Mouse (Mus musculus) hindbrain, postnatal 0 days (tissue): Measurements from ENCODE around the gene Tmem175. TPM values are rescaled to one million over a fixed set of nuclear protein-coding genes. Genes with fewer than 3 reads are reported as not detected.
A peak's percentile ranks its signal among the peaks of the same experiment; 100 is the strongest.

Experiments
- ATAC-seq: fragments of 200-750 bp; cut with Nextera tagmentation; 2 replicates; pipeline ENCODE4 v1.8.0; 2017; ENCODE audit warnings: mild to moderate bottlenecking, moderate TSS enrichment, moderate library complexity
- DNase-seq: peaks from one replicate; pipeline ENCODE4 v3.0.0-alpha.2; 2015; ENCODE audit warnings: low spot score
- H3K27ac ChIP-seq: fragments of 300-500 bp; sonication (generic); 2 replicates; pipeline ENCODE4 v1.5.1; 2014; ENCODE audit warnings: mild to moderate bottlenecking
- H3K27me3 ChIP-seq: fragments of 300-500 bp; sonication (generic); 2 replicates; pipeline ENCODE4 v1.6.1; 2014; ENCODE audit warnings: low read length, mixed read lengths; ENCODE audit not compliant: insufficient read depth
- H3K36me3 ChIP-seq: fragments of 300-500 bp; sonication (generic); 2 replicates; pipeline ENCODE4 v1.6.1; 2014; ENCODE audit warnings: low read length, mixed read lengths; ENCODE audit not compliant: insufficient read depth
- H3K4me1 ChIP-seq: fragments of 300-500 bp; sonication (generic); 2 replicates; pipeline ENCODE4 v1.6.1; 2014; ENCODE audit warnings: antibody characterized with exemption, low read length, mixed read lengths; ENCODE audit not compliant: insufficient read depth
- H3K4me2 ChIP-seq: fragments of 300-500 bp; sonication (generic); 2 replicates; pipeline ENCODE4 v1.6.1; 2014; ENCODE audit warnings: low read depth, mild to moderate bottlenecking, low read length, moderate library complexity, mixed read lengths
- H3K4me3 ChIP-seq: fragments of 300-500 bp; sonication (generic); 2 replicates; pipeline ENCODE4 v1.5.1; 2014; ENCODE audit warnings: low read length
- H3K9ac ChIP-seq: fragments of 300-500 bp; sonication (generic); replicated peaks from 2 replicates; pipeline ENCODE4 v1.6.1; 2014; ENCODE audit warnings: mild to moderate bottlenecking, low read length, moderate library complexity, mixed read lengths
- H3K9me3 ChIP-seq: fragments of 300-500 bp; sonication (generic); 2 replicates; pipeline ENCODE4 v1.6.1; 2016; ENCODE audit warnings: low read length, mixed read lengths
- CTCF ChIP-seq: IDR thresholded peaks from 2 replicates; pipeline ENCODE4 v1.5.1; 2016; ENCODE audit warnings: antibody characterized with exemption, control low read depth, low read depth
- WGBS: fragments of 180-500 bp; shearing (Covaris S2); extraction: QIAGEN DNeasy Blood & Tissue Kit; methylation state at CpG from one replicate; pipeline ENCODE4 v1.1.7; 2014; 5-methylcytosine and 5-hydroxymethylcytosine counted together
- polyA plus RNA-seq: library from polyadenylated mRNA; unstranded; fragments of >200 nt; fragmentation: Nextera tagmentation; extraction: Ambion mirVana; gene quantifications from 2 replicates; pipeline ENCODE4 v1.2.1, GENCODE M21; 2015
- total RNA-seq: library from RNA; depleted of rRNA; stranded (reverse); fragments of >200 nt; gene quantifications from 2 replicates; pipeline ENCODE4 v1.2.3, GENCODE M21; 2014

Tmem175 gene
- total and polyA plus RNA-seq, 2 experiments from 2014 or later, result 38.7 to 43.6 TPM

GRCm38 (mm10) chr5:108689091-108689490, 59.5 kb downstream of the Tmem175 start:
- no peak overlapping the region for H3K9ac ChIP-seq
- no peaks in the 10 kb centered on the region for H3K36me3 ChIP-seq
- H3K27me3 ChIP-seq, result peaks cover 3% of the 10 kb centered on the region; the same call in 1 of the 2 replicates
- no peaks in the 10 kb centered on the region for H3K9me3 ChIP-seq
- DNase-seq (peak; percentile 65), ATAC-seq (no peak)
- WGBS, result 57% methylated on average over 5 of the region's 5 CpGs
- no peak overlapping the region for H3K4me2 ChIP-seq
- H3K4me3 ChIP-seq, result no peak overlapping the region
- no peak for TF ChIP-seq CTCF
- no peak overlapping the region for H3K27ac ChIP-seq
- H3K4me1 ChIP-seq, result no peaks in the 10 kb centered on the region

- ATAC-seq (no peak), DNase-seq (no peak)
- WGBS, result 73% methylated on average over 4 of the region's 4 CpGs
- H3K27me3 ChIP-seq, result peaks cover 3% of the 10 kb centered on the region; the same call in 1 of the 2 replicates
- no peak overlapping the region for H3K27ac ChIP-seq
- H3K4me2 ChIP-seq, result no peak overlapping the region
- peak; percentile 27 for TF ChIP-seq CTCF
- H3K9me3 ChIP-seq, result no peaks in the 10 kb centered on the region
- H3K4me3 ChIP-seq, result no peak overlapping the region
- no peaks in the 10 kb centered on the region for H3K36me3 ChIP-seq
- H3K9ac ChIP-seq, result no peak overlapping the region
- H3K4me1 ChIP-seq, result peaks cover 3% of the 10 kb centered on the region; the same call in 1 of the 2 replicates
Measured at GRCm38 (mm10) chr5:108691152-108691551, 61.6 kb downstream of the Tmem175 start.

- ATAC-seq, result no peak
- TF ChIP-seq CTCF, result peak; percentile 51
- Histone ChIP-seq H3K27me3 (peaks cover 3% of the 10 kb centered on the region; the same call in 1 of the 2 replicates), H3K9ac (0 out of 2 replicates have a peak within 1 kb of the TSS, but pooled peaks have one; percentile 4), H3K9me3 (no peaks in the 10 kb centered on the region), H3K4me3 (peak within 1 kb of the TSS; percentile 75; the same call in 1 of the 2 replicates), H3K36me3 (no peaks in the 10 kb centered on the region), H3K27ac (no peak within 1 kb of the TSS), H3K4me2 (peak within 1 kb of the TSS; percentile 96), H3K4me1 (peaks cover 3% of the 10 kb centered on the region; the same call in 1 of the 2 replicates)
- WGBS, result 6% methylated on average over 16 of the region's 18 CpGs
- no peak for DNase-seq
Measured at GRCm38 (mm10) chr5:108692271-108692670, 62.7 kb downstream of the Tmem175 start, which contains the start of gene Fgfrl1. Gene Fgfrl1 (plus strand): TSS chr5:108692382.

- WGBS, result 1% methylated on average over 32 of the region's 43 CpGs
- TF ChIP-seq CTCF, result no peak
- Histone ChIP-seq H3K27me3 (peaks cover 3% of the 10 kb centered on the region; the same call in 1 of the 2 replicates), H3K4me2 (peak overlapping the region; percentile 96), H3K4me1 (peaks cover 3% of the 10 kb centered on the region), H3K4me3 (peak overlapping the region; percentile 75), H3K36me3 (no peaks in the 10 kb centered on the region), H3K9me3 (no peaks in the 10 kb centered on the region), H3K27ac (no peak overlapping the region), H3K9ac (peak overlapping the region; percentile 49)
- DNase-seq (peak; percentile 91), ATAC-seq (peak; percentile 94)
Measured at GRCm38 (mm10) chr5:108693872-108694288, 64.3 kb downstream of the Tmem175 start.

GRCm38 (mm10) chr5:108694352-108695261, 65.0 kb downstream of the Tmem175 start:
- Histone ChIP-seq H3K4me3 (peak overlapping the region; percentile 75), H3K9me3 (no peaks in the 10 kb centered on the region), H3K36me3 (no peaks in the 10 kb centered on the region), H3K9ac (peak overlapping the region; percentile 49), H3K4me1 (peaks cover 3% of the 10 kb centered on the region), H3K27ac (no peak overlapping the region), H3K27me3 (peaks cover 3% of the 10 kb centered on the region; the same call in 1 of the 2 replicates), H3K4me2 (peak overlapping the region; percentile 96)
- no peak for TF ChIP-seq CTCF
- no peak; the same call in none of the 2 replicates for ATAC-seq
- 1% methylated on average over 73 of the region's 99 CpGs for WGBS
- DNase-seq, result peak; percentile 16

DNA sequence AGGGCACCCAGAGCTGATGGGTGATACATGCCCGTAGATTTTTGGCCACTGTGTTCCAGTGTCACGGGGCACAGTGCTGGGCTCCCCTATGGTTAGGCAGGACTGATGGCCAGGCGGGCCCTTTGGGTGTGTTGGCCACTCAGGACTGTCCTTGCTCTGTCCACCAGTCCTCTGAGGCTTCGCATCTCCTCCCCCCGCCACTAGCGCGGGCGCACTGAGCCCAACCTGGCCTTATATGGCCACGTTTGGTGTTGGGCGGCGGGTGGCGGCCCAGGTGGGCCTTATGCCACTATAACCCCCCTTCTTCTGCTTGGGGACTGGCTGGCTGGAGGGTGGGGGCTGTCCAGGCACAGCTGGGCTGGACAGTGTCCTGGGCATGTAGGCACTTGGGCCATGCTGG, 66.3 kb downstream of the Tmem175 start:
- Histone ChIP-seq H3K4me2 (no peak overlapping the region), H3K27ac (no peak overlapping the region), H3K36me3 (no peaks in the 10 kb centered on the region), H3K9me3 (no peaks in the 10 kb centered on the region), H3K4me1 (peaks cover 7% of the 10 kb centered on the region), H3K4me3 (no peak overlapping the region), H3K9ac (no peak overlapping the region), H3K27me3 (peaks cover 3% of the 10 kb centered on the region; the same call in 1 of the 2 replicates)
- DNase-seq, result no peak
- WGBS, result 91% methylated on average over 12 of the region's 12 CpGs
- no peak for TF ChIP-seq CTCF
- ATAC-seq, result no peak
